Mouse (Mus musculus) heart, embryonic 11.5 days (tissue): Measurements from ENCODE around the gene Nrcam. TPM values are rescaled to one million over a fixed set of nuclear protein-coding genes. Genes with fewer than 3 reads are reported as not detected.

ENCODE experiments used
- ATAC-seq: fragments of 200-750 bp; cut with Nextera tagmentation; replicated peaks from 2 replicates; pipeline ENCODE4 v1.8.0; 2017; ENCODE audit warnings: moderate library complexity; ENCODE audit not compliant: insufficient number of reproducible peaks, low FRiP score, low TSS enrichment
- H3K27ac ChIP-seq: fragments of 300-500 bp; sonication (generic); 2 replicates; pipeline ENCODE4 v1.5.1; 2014; ENCODE audit warnings: mild to moderate bottlenecking, low read depth, low read length
- H3K27me3 ChIP-seq: fragments of 300-500 bp; sonication (generic); 2 replicates; pipeline ENCODE4 v1.6.1; 2014; ENCODE audit warnings: mild to moderate bottlenecking, low read length, mixed read lengths; ENCODE audit not compliant: control insufficient read depth, insufficient read depth
- H3K36me3 ChIP-seq: fragments of 300-500 bp; sonication (generic); 2 replicates; pipeline ENCODE4 v1.6.1; 2014; ENCODE audit warnings: mild to moderate bottlenecking, low read length, moderate library complexity, mixed read lengths; ENCODE audit not compliant: control insufficient read depth, insufficient read depth
- H3K4me1 ChIP-seq: fragments of 300-500 bp; sonication (generic); 2 replicates; pipeline ENCODE4 v1.6.1; 2014; ENCODE audit warnings: low read length; ENCODE audit not compliant: control insufficient read depth, insufficient read depth
- H3K4me2 ChIP-seq: fragments of 300-500 bp; sonication (generic); 2 replicates; pipeline ENCODE4 v1.6.1; 2014; ENCODE audit warnings: mild to moderate bottlenecking, moderate library complexity
- H3K4me3 ChIP-seq: fragments of 300-500 bp; sonication (generic); 2 replicates; pipeline ENCODE4 v1.5.1; 2014; ENCODE audit warnings: low read depth, low read length
- H3K9ac ChIP-seq: fragments of 300-500 bp; sonication (generic); 2 replicates; pipeline ENCODE4 v1.6.1; 2014; ENCODE audit warnings: mild to moderate bottlenecking, low read depth, low read length, moderate library complexity
- H3K9me3 ChIP-seq: fragments of 300-500 bp; sonication (generic); replicated peaks from 2 replicates; pipeline ENCODE4 v1.6.1; 2016; ENCODE audit warnings: low read length; ENCODE audit not compliant: control insufficient read depth
- WGBS: fragments of 180-500 bp; shearing (Covaris S2); extraction: QIAGEN DNeasy Blood & Tissue Kit; methylation state at CpG from one replicate; pipeline ENCODE4 v1.1.7; 2014; ENCODE audit not compliant: insufficient replicate concordance; 5-methylcytosine and 5-hydroxymethylcytosine counted together
- polyA plus RNA-seq: library from polyadenylated mRNA; unstranded; fragments of >200 nt; fragmentation: Nextera tagmentation; extraction: Ambion mirVana; gene quantifications from 2 replicates; pipeline ENCODE4 v1.2.1, GENCODE M21; 2014

Nrcam gene
- polyA plus RNA-seq, 1 experiment from 2014 or later = 0.84 TPM

GRCm38 (mm10) chr12:44380805-44381204 is 52.1 kb downstream of the Nrcam start:
- no peaks in the 10 kb centered on the region for H3K9me3 ChIP-seq
- no peaks in the 10 kb centered on the region for H3K27me3 ChIP-seq
- no peak overlapping the region for H3K27ac ChIP-seq
- H3K4me3 ChIP-seq = no peak overlapping the region
- H3K36me3 ChIP-seq = no peaks in the 10 kb centered on the region
- WGBS = 80% methylated on average over 4 of the region's 4 CpGs
- no peak for ATAC-seq
- H3K9ac ChIP-seq = no peak overlapping the region
- no peaks in the 10 kb centered on the region for H3K4me1 ChIP-seq
- no peak overlapping the region for H3K4me2 ChIP-seq

GRCm38 (mm10) chr12:44386398-44386797 is 57.7 kb downstream of the Nrcam start:
- H3K36me3 ChIP-seq = no peaks in the 10 kb centered on the region
- no peak for ATAC-seq
- WGBS = 65% methylated on average over 7 of the region's 7 CpGs

GRCm38 (mm10) chr12:44388220-44388619 is 59.5 kb downstream of the Nrcam start:
- no peak overlapping the region for H3K4me2 ChIP-seq
- H3K9me3 ChIP-seq = no peaks in the 10 kb centered on the region
- no peak overlapping the region for H3K9ac ChIP-seq
- no peaks in the 10 kb centered on the region for H3K27me3 ChIP-seq
- H3K4me1 ChIP-seq = no peaks in the 10 kb centered on the region
- 41% methylated on average over 1 of the region's 1 CpGs for WGBS
- no peak overlapping the region for H3K4me3 ChIP-seq
- no peak overlapping the region for H3K27ac ChIP-seq
- no peak for ATAC-seq
- no peaks in the 10 kb centered on the region for H3K36me3 ChIP-seq

More at GRCm38 (mm10) chr12:44386398-44386797, 57.7 kb downstream of the Nrcam start:
- H3K27ac ChIP-seq = no peak overlapping the region
- H3K4me2 ChIP-seq = no peak overlapping the region
- no peaks in the 10 kb centered on the region for H3K4me1 ChIP-seq
- no peaks in the 10 kb centered on the region for H3K27me3 ChIP-seq
- no peak overlapping the region for H3K9ac ChIP-seq
- H3K4me3 ChIP-seq = no peak overlapping the region
- H3K9me3 ChIP-seq = no peaks in the 10 kb centered on the region

- 78% methylated on average over 5 of the region's 5 CpGs for WGBS
Measured at GRCm38 (mm10) chr12:44390391-44391137, 61.9 kb downstream of the Nrcam start.

GRCm38 (mm10) chr12:44394901-44395300 is 66.2 kb downstream of the Nrcam start:
- no peaks in the 10 kb centered on the region for H3K36me3 ChIP-seq
- H3K9ac ChIP-seq = no peak overlapping the region
- no peak overlapping the region for H3K4me3 ChIP-seq
- H3K4me1 ChIP-seq = no peaks in the 10 kb centered on the region
- ATAC-seq = no peak
- WGBS = 75% methylated on average over 3 of the region's 3 CpGs
- H3K27me3 ChIP-seq = no peaks in the 10 kb centered on the region
- H3K9me3 ChIP-seq = no peaks in the 10 kb centered on the region
- H3K27ac ChIP-seq = no peak overlapping the region
- no peak overlapping the region for H3K4me2 ChIP-seq

More at GRCm38 (mm10) chr12:44390391-44391137, 61.9 kb downstream of the Nrcam start:
- Histone ChIP-seq H3K27ac (no peak overlapping the region), H3K9ac (no peak overlapping the region), H3K4me1 (no peaks in the 10 kb centered on the region), H3K9me3 (no peaks in the 10 kb centered on the region), H3K27me3 (no peaks in the 10 kb centered on the region), H3K4me3 (no peak overlapping the region), H3K36me3 (no peaks in the 10 kb centered on the region), H3K4me2 (no peak overlapping the region)
- ATAC-seq = no peak

GRCm38 (mm10) chr12:44397782-44398181 is 69.1 kb downstream of the Nrcam start:
- Histone ChIP-seq H3K27ac (no peak overlapping the region), H3K4me1 (no peaks in the 10 kb centered on the region), H3K27me3 (no peaks in the 10 kb centered on the region), H3K4me3 (no peak overlapping the region), H3K9ac (no peak overlapping the region), H3K36me3 (no peaks in the 10 kb centered on the region), H3K4me2 (no peak overlapping the region), H3K9me3 (no peaks in the 10 kb centered on the region)
- ATAC-seq = no peak
- 51% methylated on average over 5 of the region's 5 CpGs for WGBS

GRCm38 (mm10) chr12:44402134-44402533 is 73.4 kb downstream of the Nrcam start:
- no peaks in the 10 kb centered on the region for H3K4me1 ChIP-seq
- H3K27ac ChIP-seq = no peak overlapping the region
- no peaks in the 10 kb centered on the region for H3K27me3 ChIP-seq
- no peak overlapping the region for H3K9ac ChIP-seq
- H3K9me3 ChIP-seq = no peaks in the 10 kb centered on the region
- H3K36me3 ChIP-seq = no peaks in the 10 kb centered on the region
- no peak overlapping the region for H3K4me3 ChIP-seq
- H3K4me2 ChIP-seq = no peak overlapping the region
- 82% methylated on average over 1 of the region's 1 CpGs for WGBS
- no peak for ATAC-seq

- Histone ChIP-seq H3K9ac (no peak overlapping the region), H3K9me3 (no peaks in the 10 kb centered on the region), H3K4me1 (no peaks in the 10 kb centered on the region), H3K27ac (no peak overlapping the region), H3K4me3 (no peak overlapping the region), H3K27me3 (no peaks in the 10 kb centered on the region), H3K4me2 (no peak overlapping the region), H3K36me3 (no peaks in the 10 kb centered on the region)
- no peak for ATAC-seq
- 70% methylated on average over 1 of the region's 1 CpGs for WGBS
Measured at GRCm38 (mm10) chr12:44403270-44403669, 74.6 kb downstream of the Nrcam start.
